Mouse (Mus musculus): Measurements from ENCODE around the gene Gm2696. TPM values are rescaled to one million over a fixed set of nuclear protein-coding genes. Genes with fewer than 3 reads are reported as not detected.
"Not testable (repeated sequence)": the region's sequence is repeated elsewhere in the genome, so short reads cannot be mapped to it uniquely, and the experiment has no call there.

Gene Gm2696
- polyA plus RNA-seq, 1 experiment from 2014 or later = not detected

GRCm38 (mm10) chr10:77797677-77798076 lies 16.8 kb upstream of the Gm2696 start:
- H3K9ac ChIP-seq (ENCODE audit: low read depth, low read length) = no peak overlapping the region
- WGBS = 16% methylated on average over 3 of the region's 3 CpGs
- no peak overlapping the region for H3K4me3 ChIP-seq (ENCODE audit: low read length)
- no peaks in the 10 kb centered on the region for H3K36me3 ChIP-seq (ENCODE audit: control insufficient read depth, insufficient read depth, low read length)
- no peak overlapping the region for H3K4me2 ChIP-seq (ENCODE audit: low read length)
- H3K4me1 ChIP-seq (ENCODE audit: control insufficient read depth, insufficient read depth, low read depth, low read length) = no peaks in the 10 kb centered on the region
- no peaks in the 10 kb centered on the region for H3K9me3 ChIP-seq (ENCODE audit: control insufficient read depth, low read length)
- no peaks in the 10 kb centered on the region for H3K27me3 ChIP-seq (replicated peaks; ENCODE audit: control insufficient read depth, insufficient read depth, low read length)
- no peak overlapping the region for H3K27ac ChIP-seq (ENCODE audit: low read depth, low read length)
- no peak for ATAC-seq

GRCm38 (mm10) chr10:77798164-77798920 lies 16.1 kb upstream of the Gm2696 start:
- H3K9me3 ChIP-seq (ENCODE audit: control insufficient read depth, low read length); H3K4me1 ChIP-seq (ENCODE audit: control insufficient read depth, insufficient read depth, low read depth, low read length); H3K9ac ChIP-seq (ENCODE audit: low read depth, low read length); H3K27ac ChIP-seq (ENCODE audit: low read depth, low read length); H3K36me3 ChIP-seq (ENCODE audit: control insufficient read depth, insufficient read depth, low read length); ATAC-seq; H3K27me3 ChIP-seq (replicated peaks; ENCODE audit: control insufficient read depth, insufficient read depth, low read length); H3K4me2 ChIP-seq (ENCODE audit: low read length); H3K4me3 ChIP-seq (ENCODE audit: low read length): not testable (repeated sequence)
- 38% methylated on average over 3 of the region's 3 CpGs for WGBS

GRCm38 (mm10) chr10:77798921-77799508 lies 15.5 kb upstream of the Gm2696 start, which contains the start of gene Gm19668:
Gene Gm19668, minus strand, starts transcription at chr10:77799133.
- H3K4me1 ChIP-seq (ENCODE audit: control insufficient read depth, insufficient read depth, low read depth, low read length) = no peaks in the 10 kb centered on the region
- no peaks in the 10 kb centered on the region for H3K36me3 ChIP-seq (ENCODE audit: control insufficient read depth, insufficient read depth, low read length)
- H3K4me3 ChIP-seq (ENCODE audit: low read length) = no peak within 1 kb of the TSS
- H3K4me2 ChIP-seq (ENCODE audit: low read length) = no peak within 1 kb of the TSS
- no peaks in the 10 kb centered on the region for H3K9me3 ChIP-seq (ENCODE audit: control insufficient read depth, low read length)
- no peak within 1 kb of the TSS for H3K27ac ChIP-seq (ENCODE audit: low read depth, low read length)
- no peaks in the 10 kb centered on the region for H3K27me3 ChIP-seq (replicated peaks; ENCODE audit: control insufficient read depth, insufficient read depth, low read length)
- 70% methylated on average over 8 of the region's 8 CpGs for WGBS
- no peak for ATAC-seq
- no peak within 1 kb of the TSS for H3K9ac ChIP-seq (ENCODE audit: low read depth, low read length)

GRCm38 (mm10) chr10:77804095-77804494 lies 10.4 kb upstream of the Gm2696 start:
- Histone ChIP-seq H3K27me3 (replicated peaks; ENCODE audit: control insufficient read depth, insufficient read depth, low read length) (no peaks in the 10 kb centered on the region), H3K4me3 (ENCODE audit: low read length) (no peak overlapping the region), H3K36me3 (ENCODE audit: control insufficient read depth, insufficient read depth, low read length) (no peaks in the 10 kb centered on the region), H3K4me1 (ENCODE audit: control insufficient read depth, insufficient read depth, low read depth, low read length) (no peaks in the 10 kb centered on the region), H3K4me2 (ENCODE audit: low read length) (no peak overlapping the region), H3K9ac (ENCODE audit: low read depth, low read length) (no peak overlapping the region), H3K9me3 (ENCODE audit: control insufficient read depth, low read length) (peaks cover 2% of the 10 kb centered on the region; the same call in 1 of the 2 replicates), H3K27ac (ENCODE audit: low read depth, low read length) (no peak overlapping the region)
- 77% methylated on average over 3 of the region's 3 CpGs for WGBS
- no peak for ATAC-seq

GRCm38 (mm10) chr10:77811743-77812142 lies 2.7 kb upstream of the Gm2696 start, which contains the start of gene Gm9507:
Gene Gm9507, minus strand, starts transcription at chr10:77811843.
- H3K9ac ChIP-seq (ENCODE audit: low read depth, low read length) = no peak within 1 kb of the TSS
- H3K36me3 ChIP-seq (ENCODE audit: control insufficient read depth, insufficient read depth, low read length) = no peaks in the 10 kb centered on the region
- no peak within 1 kb of the TSS for H3K27ac ChIP-seq (ENCODE audit: low read depth, low read length)
- H3K4me3 ChIP-seq (ENCODE audit: low read length) = no peak within 1 kb of the TSS
- WGBS = 57% methylated on average over 5 of the region's 5 CpGs
- ATAC-seq = no peak
- H3K27me3 ChIP-seq (replicated peaks; ENCODE audit: control insufficient read depth, insufficient read depth, low read length) = no peaks in the 10 kb centered on the region; the same call in 1 of the 2 replicates
- no peak within 1 kb of the TSS for H3K4me2 ChIP-seq (ENCODE audit: low read length)
- no peaks in the 10 kb centered on the region for H3K4me1 ChIP-seq (ENCODE audit: control insufficient read depth, insufficient read depth, low read depth, low read length)
- peaks cover 2% of the 10 kb centered on the region; the same call in 1 of the 2 replicates for H3K9me3 ChIP-seq (ENCODE audit: control insufficient read depth, low read length)

- H3K27me3 ChIP-seq (replicated peaks; ENCODE audit: control insufficient read depth, insufficient read depth, low read length) = no peaks in the 10 kb centered on the region; the same call in 1 of the 2 replicates
- H3K4me2 ChIP-seq (ENCODE audit: low read length) = no peak overlapping the region
- no peaks in the 10 kb centered on the region for H3K36me3 ChIP-seq (ENCODE audit: control insufficient read depth, insufficient read depth, low read length)
- no peaks in the 10 kb centered on the region for H3K9me3 ChIP-seq (ENCODE audit: control insufficient read depth, low read length)
- no peak overlapping the region for H3K27ac ChIP-seq (ENCODE audit: low read depth, low read length)
- H3K4me3 ChIP-seq (ENCODE audit: low read length) = no peak overlapping the region
- no peak for ATAC-seq
- H3K4me1 ChIP-seq (ENCODE audit: control insufficient read depth, insufficient read depth, low read depth, low read length) = no peaks in the 10 kb centered on the region
- H3K9ac ChIP-seq (ENCODE audit: low read depth, low read length) = no peak overlapping the region
- 26% methylated on average over 5 of the region's 5 CpGs for WGBS
These were observed 1.0 kb downstream of the Gm2696 start for GRCm38 (mm10) chr10:77815514-77815913.

GRCm38 (mm10) chr10:77818523-77818922 lies 4.0 kb downstream of the Gm2696 start:
- Histone ChIP-seq H3K36me3 (ENCODE audit: control insufficient read depth, insufficient read depth, low read length) (no peaks in the 10 kb centered on the region), H3K4me2 (ENCODE audit: low read length) (no peak overlapping the region), H3K4me1 (ENCODE audit: control insufficient read depth, insufficient read depth, low read depth, low read length) (no peaks in the 10 kb centered on the region), H3K9ac (ENCODE audit: low read depth, low read length) (no peak overlapping the region), H3K27me3 (replicated peaks; ENCODE audit: control insufficient read depth, insufficient read depth, low read length) (no peaks in the 10 kb centered on the region), H3K9me3 (ENCODE audit: control insufficient read depth, low read length) (no peaks in the 10 kb centered on the region), H3K27ac (ENCODE audit: low read depth, low read length) (no peak overlapping the region), H3K4me3 (ENCODE audit: low read length) (no peak overlapping the region)
- ATAC-seq = peak; percentile 45; the same call in 1 of the 2 replicates
- 92% methylated on average over 4 of the region's 4 CpGs for WGBS

- no peak overlapping the region for H3K4me2 ChIP-seq (ENCODE audit: low read length)
- 36% methylated on average over 4 of the region's 4 CpGs for WGBS
- no peaks in the 10 kb centered on the region for H3K36me3 ChIP-seq (ENCODE audit: control insufficient read depth, insufficient read depth, low read length)
- no peak overlapping the region for H3K9ac ChIP-seq (ENCODE audit: low read depth, low read length)
- H3K4me3 ChIP-seq (ENCODE audit: low read length) = no peak overlapping the region
- no peaks in the 10 kb centered on the region for H3K27me3 ChIP-seq (replicated peaks; ENCODE audit: control insufficient read depth, insufficient read depth, low read length)
- no peaks in the 10 kb centered on the region; the same call in 1 of the 2 replicates for H3K9me3 ChIP-seq (ENCODE audit: control insufficient read depth, low read length)
- ATAC-seq = no peak
- H3K4me1 ChIP-seq (ENCODE audit: control insufficient read depth, insufficient read depth, low read depth, low read length) = no peaks in the 10 kb centered on the region
- no peak overlapping the region for H3K27ac ChIP-seq (ENCODE audit: low read depth, low read length)
These were observed 4.7 kb downstream of the Gm2696 start for GRCm38 (mm10) chr10:77819203-77819602.

- WGBS = 59% methylated on average over 6 of the region's 6 CpGs
- H3K27ac ChIP-seq (ENCODE audit: low read depth, low read length) = no peak within 1 kb of the TSS
These were observed 12.5 kb downstream of the Gm2696 start, which contains the start of gene Krtap10-4 for GRCm38 (mm10) chr10:77826951-77827350. Gene Krtap10-4, minus strand, starts transcription at chr10:77827095.

More at GRCm38 (mm10) chr10:77826951-77827350, 12.5 kb downstream of the Gm2696 start, which contains the start of gene Krtap10-4:
- Histone ChIP-seq H3K36me3 (ENCODE audit: control insufficient read depth, insufficient read depth, low read length) (no peaks in the 10 kb centered on the region), H3K9ac (ENCODE audit: low read depth, low read length) (no peak within 1 kb of the TSS), H3K9me3 (ENCODE audit: control insufficient read depth, low read length) (no peaks in the 10 kb centered on the region; the same call in 1 of the 2 replicates), H3K4me1 (ENCODE audit: control insufficient read depth, insufficient read depth, low read depth, low read length) (no peaks in the 10 kb centered on the region), H3K27me3 (replicated peaks; ENCODE audit: control insufficient read depth, insufficient read depth, low read length) (no peaks in the 10 kb centered on the region), H3K4me2 (ENCODE audit: low read length) (no peak within 1 kb of the TSS), H3K4me3 (ENCODE audit: low read length) (no peak within 1 kb of the TSS)
- no peak for ATAC-seq

Measured in hindbrain, embryonic 16.5 days (tissue).